ENCODE assay signal across 9 mouse cellular contexts in genomic region chr14:58786791-58787491, GRCm38 (mm10).
DNase-seq lines count a peak whose midpoint lies in the region; ATAC-seq and TF ChIP-seq lines count a peak whose summit lies in the region.
"Had no signal": no experiment of that assay in that cellular context is flagged by ENCODE, and none has a peak within 500 bp of the region (broad histone marks: within the 10 kb centered on the region; RNA-seq: fewer than 3 reads in every experiment).

No protein-coding gene starts in this region.

- H3K36me3 ChIP-seq in midbrain, embryonic 14.5 days (ENCODE audit: control insufficient read depth, insufficient read depth, low read length) = no peaks in the 10 kb centered on the region
- no peaks in the 10 kb centered on the region for H3K36me3 ChIP-seq in midbrain, embryonic 11.5 days (ENCODE audit: control insufficient read depth, insufficient read depth, low read length)
- H3K36me3 ChIP-seq in liver, postnatal 0 days (replicated peaks; ENCODE audit: insufficient read depth, low read length) = no peaks in the 10 kb centered on the region

- peak; percentile 62 for DNase-seq in gastrocnemius, adult 2 months
- DNase-seq in gastrocnemius, postnatal 36 days = no peak
- DNase-seq in midbrain, embryonic 14.5 days = peak; percentile 4
- DNase-seq in midbrain, embryonic 11.5 days (ENCODE audit: low spot score, missing footprints) = no peak
- peak; percentile 41 for DNase-seq in gastrocnemius, postnatal 14 days
- DNase-seq in skeletal muscle tissue, adult 2 months (ENCODE audit: low read depth, low spot score) = peak; percentile 16
- DNase-seq in right cerebral cortex, postnatal 14 days = no peak
- DNase-seq in liver, postnatal 0 days = no peak

- H3K9ac ChIP-seq in midbrain, embryonic 14.5 days (replicated peaks; ENCODE audit: low read length) = no peak overlapping the region
- H3K9ac ChIP-seq in midbrain, embryonic 11.5 days (ENCODE audit: low read length) = no peak overlapping the region
- H3K9ac ChIP-seq in liver, postnatal 0 days (replicated peaks) = no peak overlapping the region

- H3K9me3 ChIP-seq in midbrain, embryonic 14.5 days (ENCODE audit: control insufficient read depth, low read length) = no peaks in the 10 kb centered on the region
- no peaks in the 10 kb centered on the region for H3K9me3 ChIP-seq in midbrain, embryonic 11.5 days (ENCODE audit: control insufficient read depth, low read length)
- H3K9me3 ChIP-seq in liver, postnatal 0 days (ENCODE audit: low read length) = no peaks in the 10 kb centered on the region

- H3K27me3 ChIP-seq in midbrain, embryonic 14.5 days (ENCODE audit: control insufficient read depth, insufficient read depth, low read length) = no peaks in the 10 kb centered on the region
- no peaks in the 10 kb centered on the region for H3K27me3 ChIP-seq in midbrain, embryonic 11.5 days (ENCODE audit: control insufficient read depth, insufficient read depth, low read length)
- no peaks in the 10 kb centered on the region for H3K27me3 ChIP-seq in liver, postnatal 0 days (ENCODE audit: insufficient read depth, low read length)

- no peak overlapping the region for H3K4me3 ChIP-seq in gastrocnemius, adult 2 months
- no peak overlapping the region for H3K4me3 ChIP-seq in midbrain, embryonic 14.5 days (replicated peaks; ENCODE audit: low read depth, low read length)
- no peak overlapping the region for H3K4me3 ChIP-seq in midbrain, embryonic 11.5 days (ENCODE audit: low read depth, low read length)
- no peak overlapping the region for H3K4me3 ChIP-seq in liver, postnatal 0 days (ENCODE audit: low read depth, low read length)

- no peak for TF ChIP-seq EP300 in liver, postnatal 0 days (IDR thresholded peaks at IDR 0.05; ENCODE audit: low read depth)

- WGBS in midbrain, embryonic 14.5 days = 93% methylated on average over 4 of the region's 4 CpGs
- WGBS in midbrain, embryonic 11.5 days = 89% methylated on average over 4 of the region's 4 CpGs
- 87% methylated on average over 4 of the region's 4 CpGs for WGBS in liver, postnatal 0 days (ENCODE audit: insufficient replicate concordance)

- TF ChIP-seq CTCF in gastrocnemius, adult 2 months (IDR thresholded peaks at IDR 0.05) = no peak
- no peak for TF ChIP-seq CTCF in liver, postnatal 0 days (IDR thresholded peaks at IDR 0.05; ENCODE audit: low read depth)

- ATAC-seq in midbrain, embryonic 14.5 days (ENCODE audit: low FRiP score, low TSS enrichment) = no peak
- no peak for ATAC-seq in midbrain, embryonic 11.5 days (ENCODE audit: low FRiP score)
- no peak for ATAC-seq in liver, postnatal 0 days
- ATAC-seq: activated CD4-positive, CD25-positive, alpha-beta regulatory T cell, adult 4 months had no signal

- no peak overlapping the region for H3K4me2 ChIP-seq in midbrain, embryonic 14.5 days (ENCODE audit: low read length)
- no peak overlapping the region for H3K4me2 ChIP-seq in midbrain, embryonic 11.5 days
- H3K4me2 ChIP-seq in liver, postnatal 0 days (ENCODE audit: low read depth, low read length) = no peak overlapping the region

- no peaks in the 10 kb centered on the region for H3K4me1 ChIP-seq in midbrain, embryonic 14.5 days (ENCODE audit: control insufficient read depth, insufficient read depth, low read length)
- no peaks in the 10 kb centered on the region for H3K4me1 ChIP-seq in midbrain, embryonic 11.5 days (ENCODE audit: control insufficient read depth, insufficient read depth, low read length)
- no peaks in the 10 kb centered on the region for H3K4me1 ChIP-seq in liver, postnatal 0 days (ENCODE audit: insufficient read depth)

- peak overlapping the region; percentile 57; the same call in 1 of the 2 replicates for H3K27ac ChIP-seq in gastrocnemius, adult 2 months
- H3K27ac ChIP-seq in midbrain, embryonic 14.5 days (replicated peaks; ENCODE audit: low read depth, low read length) = no peak overlapping the region
- no peak overlapping the region for H3K27ac ChIP-seq in midbrain, embryonic 11.5 days (ENCODE audit: low read depth, low read length)
- no peak overlapping the region for H3K27ac ChIP-seq in liver, postnatal 0 days (ENCODE audit: low read depth)

- intact Hi-C loops in gastrocnemius, adult 2 months (cut with DNase I) = loop anchor here (10.0 kb wide), 1 partner anchor 58 kb away; no protein-coding TSS in a partner anchor
- intact Hi-C loops in gastrocnemius, postnatal 36 days (cut with DNase I) = no loop called here
- intact Hi-C loops in gastrocnemius, postnatal 14 days (cut with DNase I; ENCODE audit: low total_unique reads) = no loop called here

Comparison
In these comparisons a context has a peak if more than half of its experiments do, and no peak if none do; other contexts are left out.
1. DNase-seq: peak in gastrocnemius, adult 2 months (single experiment), midbrain, embryonic 14.5 days (single experiment), gastrocnemius, postnatal 14 days (single experiment) and skeletal muscle tissue, adult 2 months (single experiment); none in gastrocnemius, postnatal 36 days (0 of 2), midbrain, embryonic 11.5 days (single experiment), right cerebral cortex, postnatal 14 days (single experiment) and liver, postnatal 0 days (single experiment).